Mouse (Mus musculus) neural tube, embryonic 11.5 days (tissue): ENCODE measurements around the gene Yipf3. TPM values are rescaled to one million over a fixed set of nuclear protein-coding genes. Genes with fewer than 3 reads are reported as not detected.
A peak's percentile ranks its signal among the peaks of the same experiment; 100 is the strongest.

Experiments
- ATAC-seq: fragments of 200-750 bp; cut with Nextera tagmentation; 2 replicates; pipeline ENCODE4 v1.8.0; 2017; ENCODE audit warnings: moderate number of reproducible peaks, mild to moderate bottlenecking, moderate TSS enrichment, moderate library complexity; ENCODE audit not compliant: insufficient read depth, low FRiP score, low TSS enrichment
- DNase-seq: peaks from one replicate; pipeline ENCODE4 v3.0.0-alpha.2; 2015; ENCODE audit warnings: low spot score
- H3K27ac ChIP-seq: fragments of 300-500 bp; sonication (generic); 2 replicates; pipeline ENCODE4 v1.5.1; 2014; ENCODE audit warnings: low read depth, mild to moderate bottlenecking, low read length
- H3K27me3 ChIP-seq: fragments of 300-500 bp; sonication (generic); 2 replicates; pipeline ENCODE4 v1.6.1; 2014; ENCODE audit warnings: mild to moderate bottlenecking, low read length, mixed read lengths; ENCODE audit not compliant: control insufficient read depth, insufficient read depth
- H3K36me3 ChIP-seq: fragments of 300-500 bp; sonication (generic); 2 replicates; pipeline ENCODE4 v1.6.1; 2014; ENCODE audit warnings: mild to moderate bottlenecking, low read length, moderate library complexity, mixed read lengths; ENCODE audit not compliant: control insufficient read depth, insufficient read depth
- H3K4me1 ChIP-seq: fragments of 300-500 bp; sonication (generic); 2 replicates; pipeline ENCODE4 v1.6.1; 2014; ENCODE audit warnings: low read length, mixed read lengths; ENCODE audit not compliant: control insufficient read depth, insufficient read depth
- H3K4me2 ChIP-seq: fragments of 300-500 bp; sonication (generic); 2 replicates; pipeline ENCODE4 v1.6.1; 2014; ENCODE audit warnings: low read depth, mild to moderate bottlenecking, moderate library complexity
- H3K4me3 ChIP-seq: fragments of 300-500 bp; sonication (generic); 2 replicates; pipeline ENCODE4 v1.5.1; 2014; ENCODE audit warnings: low read depth, low read length
- H3K9ac ChIP-seq: fragments of 300-500 bp; sonication (generic); 2 replicates; pipeline ENCODE4 v1.6.1; 2014; ENCODE audit warnings: mild to moderate bottlenecking, low read length
- H3K9me3 ChIP-seq: fragments of 300-500 bp; sonication (generic); 2 replicates; pipeline ENCODE4 v1.6.1; 2016; ENCODE audit warnings: low read length; ENCODE audit not compliant: control insufficient read depth
- whole genome bisulfite sequencing: fragments of 180-500 bp; shearing (Covaris S2); extraction: QIAGEN DNeasy Blood & Tissue Kit; methylation state at CpG from one replicate; pipeline ENCODE4 v1.1.7; 2014; 5-methylcytosine and 5-hydroxymethylcytosine counted together
- polyA plus RNA-seq: library from polyadenylated mRNA; unstranded; fragments of >200 nt; fragmentation: Nextera tagmentation; extraction: Ambion mirVana; gene quantifications from 2 replicates; pipeline ENCODE4 v1.2.1, GENCODE M21; 2014

Yipf3 gene
- polyA plus RNA-seq, 1 experiment from 2014 or later = 89.9 TPM

- Histone ChIP-seq H3K27me3 (no peaks in the 10 kb centered on the region), H3K4me1 (no peaks in the 10 kb centered on the region), H3K27ac (no peak overlapping the region), H3K36me3 (peaks cover 14% of the 10 kb centered on the region), H3K9ac (no peak overlapping the region), H3K9me3 (no peaks in the 10 kb centered on the region), H3K4me2 (no peak overlapping the region), H3K4me3 (no peak overlapping the region)
- 87% methylated on average over 5 of the region's 5 CpGs for WGBS
- ATAC-seq (no peak), DNase-seq (peak; percentile 9)
Observed at GRCm38 (mm10) chr17:46272675-46273074, 24.8 kb downstream of the Yipf3 start.

GRCm38 (mm10) chr17:46273803-46274236 is 25.9 kb downstream of the Yipf3 start:
- H3K27me3 ChIP-seq = no peaks in the 10 kb centered on the region
- no peak overlapping the region for H3K9ac ChIP-seq
- DNase-seq (peak; percentile 5), ATAC-seq (no peak)
- H3K4me2 ChIP-seq = no peak overlapping the region
- peaks cover 14% of the 10 kb centered on the region for H3K36me3 ChIP-seq
- no peak overlapping the region for H3K27ac ChIP-seq
- WGBS = 74% methylated on average over 1 of the region's 1 CpGs
- H3K4me1 ChIP-seq = no peaks in the 10 kb centered on the region
- no peak overlapping the region for H3K4me3 ChIP-seq
- H3K9me3 ChIP-seq = no peaks in the 10 kb centered on the region

GRCm38 (mm10) chr17:46274465-46274864 is 26.6 kb downstream of the Yipf3 start:
- no peaks in the 10 kb centered on the region for H3K27me3 ChIP-seq
- no peak overlapping the region for H3K27ac ChIP-seq
- no peaks in the 10 kb centered on the region for H3K9me3 ChIP-seq
- H3K4me1 ChIP-seq = no peaks in the 10 kb centered on the region
- H3K36me3 ChIP-seq = peaks cover 11% of the 10 kb centered on the region
- DNase-seq (peak; percentile 4), ATAC-seq (no peak)
- 68% methylated on average over 6 of the region's 6 CpGs for WGBS
- H3K9ac ChIP-seq = no peak overlapping the region
- no peak overlapping the region for H3K4me3 ChIP-seq
- H3K4me2 ChIP-seq = no peak overlapping the region

GRCm38 (mm10) chr17:46275034-46275433 is 27.2 kb downstream of the Yipf3 start:
- no peak overlapping the region for H3K9ac ChIP-seq
- DNase-seq (no peak), ATAC-seq (no peak)
- H3K9me3 ChIP-seq = no peaks in the 10 kb centered on the region
- WGBS = 89% methylated on average over 6 of the region's 6 CpGs
- H3K4me2 ChIP-seq = no peak overlapping the region
- H3K36me3 ChIP-seq = peaks cover 11% of the 10 kb centered on the region
- no peak overlapping the region for H3K4me3 ChIP-seq
- no peaks in the 10 kb centered on the region for H3K27me3 ChIP-seq
- no peaks in the 10 kb centered on the region for H3K4me1 ChIP-seq
- H3K27ac ChIP-seq = no peak overlapping the region

- no peak overlapping the region for H3K27ac ChIP-seq
- peaks cover 8% of the 10 kb centered on the region for H3K36me3 ChIP-seq
- no peak for DNase-seq
- no peak overlapping the region for H3K9ac ChIP-seq
- 92% methylated on average over 10 of the region's 10 CpGs for WGBS
- H3K4me1 ChIP-seq = no peaks in the 10 kb centered on the region
- no peak overlapping the region for H3K4me3 ChIP-seq
- no peaks in the 10 kb centered on the region for H3K27me3 ChIP-seq
- no peak overlapping the region for H3K4me2 ChIP-seq
- no peaks in the 10 kb centered on the region for H3K9me3 ChIP-seq
- ATAC-seq = no peak
Observed at GRCm38 (mm10) chr17:46275506-46275905, 27.6 kb downstream of the Yipf3 start.

- WGBS = 61% methylated on average over 4 of the region's 4 CpGs
- Histone ChIP-seq H3K27ac (no peak overlapping the region), H3K9me3 (no peaks in the 10 kb centered on the region), H3K36me3 (0 out of 2 replicates have a peak, but pooled peaks cover 2% of the 10 kb centered on the region), H3K9ac (no peak overlapping the region), H3K4me2 (no peak overlapping the region), H3K4me1 (peaks cover 10% of the 10 kb centered on the region), H3K27me3 (no peaks in the 10 kb centered on the region), H3K4me3 (no peak overlapping the region)
- DNase-seq (peak; percentile 7), ATAC-seq (no peak)
Observed at GRCm38 (mm10) chr17:46277586-46277985, 29.7 kb downstream of the Yipf3 start.

- ATAC-seq = no peak
Observed at GRCm38 (mm10) chr17:46278011-46278765, 30.3 kb downstream of the Yipf3 start.

GRCm38 (mm10) chr17:46282483-46283123 is 34.7 kb downstream of the Yipf3 start, which contains the start of gene Tjap1:
TSS of gene Tjap1 (minus strand) at chr17:46283026.
- H3K9ac ChIP-seq = peak within 1 kb of the TSS; percentile 73
- H3K36me3 ChIP-seq = no peaks in the 10 kb centered on the region
- no peaks in the 10 kb centered on the region for H3K27me3 ChIP-seq
- ATAC-seq = peak; percentile 92
- peak within 1 kb of the TSS; percentile 58; the same call in 1 of the 2 replicates for H3K27ac ChIP-seq
- peak; percentile 94 for DNase-seq
- under 1% methylated on average over 37 of the region's 37 CpGs for WGBS
- no peaks in the 10 kb centered on the region for H3K9me3 ChIP-seq
- peak within 1 kb of the TSS; percentile 76 for H3K4me3 ChIP-seq
- H3K4me2 ChIP-seq = peak within 1 kb of the TSS; percentile 91
- peaks cover 10% of the 10 kb centered on the region for H3K4me1 ChIP-seq

More at GRCm38 (mm10) chr17:46278011-46278765, 30.3 kb downstream of the Yipf3 start:
- H3K27me3 ChIP-seq = no peaks in the 10 kb centered on the region
- H3K27ac ChIP-seq = no peak overlapping the region
- WGBS = 85% methylated on average over 12 of the region's 12 CpGs
- 0 out of 2 replicates have a peak, but pooled peaks cover 2% of the 10 kb centered on the region for H3K36me3 ChIP-seq
- H3K4me2 ChIP-seq = no peak overlapping the region
- H3K9me3 ChIP-seq = no peaks in the 10 kb centered on the region
- H3K4me1 ChIP-seq = peaks cover 10% of the 10 kb centered on the region
- H3K9ac ChIP-seq = no peak overlapping the region
- H3K4me3 ChIP-seq = no peak overlapping the region
- no peak for DNase-seq
